Mouse (Mus musculus) testis, adult 2 months (tissue): ENCODE measurements around the gene Meox1.

Source experiments
- CTCF ChIP-seq: fragments of 200-500 bp; IDR thresholded peaks from 2 replicates; pipeline ENCODE4 v1.5.1; 2012; ENCODE audit warnings: low read depth, mild to moderate bottlenecking, inconsistent platforms, low read length, moderate library complexity; ENCODE audit not compliant: control insufficient read depth, insufficient read depth, insufficient replicate concordance
- POLR2A ChIP-seq: fragments of 200-500 bp; IDR thresholded peaks from 2 replicates; pipeline ENCODE4 v1.6.1; 2012; ENCODE audit warnings: low read depth, mild to moderate bottlenecking, inconsistent platforms, low read length, moderate library complexity; ENCODE audit not compliant: control insufficient read depth

- TF ChIP-seq CTCF, result peak; percentile 44; the same call in 1 of the 2 replicates
- TF ChIP-seq POLR2A, result no peak; the same call in 1 of the 2 replicates
Observed at GRCm38 (mm10) chr11:101928030-101928762, 34.0 kb upstream of the Meox1 start.
